Mouse (Mus musculus): ENCODE data around the gene Ftl1.

Gene Ftl1

DNA sequence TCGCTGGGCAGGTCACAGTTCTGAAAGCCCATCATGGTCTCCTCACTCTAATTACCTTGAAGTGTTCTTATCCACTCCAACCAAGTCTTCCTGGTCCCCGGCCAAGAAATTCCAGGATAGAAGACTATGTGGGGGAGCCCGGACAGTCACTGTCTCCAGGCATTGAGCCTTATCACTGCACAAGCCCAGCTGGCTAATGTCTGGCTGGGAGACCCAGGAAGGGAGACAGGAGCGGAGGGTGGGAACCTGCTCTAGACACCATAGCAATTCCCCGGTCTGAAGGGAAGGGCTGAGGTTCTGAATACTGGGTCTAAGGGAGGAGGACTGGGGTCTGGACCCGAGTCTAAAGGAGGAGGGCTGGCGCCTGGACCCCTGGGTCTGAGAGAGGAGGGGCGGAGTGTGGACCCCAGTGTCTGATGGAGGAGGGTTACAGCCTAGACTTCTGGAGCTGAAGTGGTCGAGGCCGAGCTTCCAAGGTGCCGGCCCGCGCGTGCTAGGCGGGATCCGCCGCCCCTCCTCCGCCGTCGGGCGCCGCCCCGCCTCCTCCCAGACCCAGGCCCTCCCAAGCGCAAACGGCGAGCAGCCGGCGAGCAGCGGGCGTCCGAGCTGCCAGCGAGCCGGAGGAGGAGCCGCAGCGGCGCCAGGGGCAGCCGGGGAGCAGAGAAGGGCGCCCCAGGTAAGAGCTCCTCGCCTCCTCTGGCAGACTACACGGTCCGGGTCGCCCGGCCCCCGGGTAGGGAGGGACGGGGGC lies 46.4 kb downstream of the Ftl1 start, which contains the start of gene Ntf5:
Gene Ntf5 (plus strand): TSS at position 583 of the 751 bp plus-strand sequence.
- no peak for DNase-seq (ENCODE audit: low spot score in 2 of 2)

DNA sequence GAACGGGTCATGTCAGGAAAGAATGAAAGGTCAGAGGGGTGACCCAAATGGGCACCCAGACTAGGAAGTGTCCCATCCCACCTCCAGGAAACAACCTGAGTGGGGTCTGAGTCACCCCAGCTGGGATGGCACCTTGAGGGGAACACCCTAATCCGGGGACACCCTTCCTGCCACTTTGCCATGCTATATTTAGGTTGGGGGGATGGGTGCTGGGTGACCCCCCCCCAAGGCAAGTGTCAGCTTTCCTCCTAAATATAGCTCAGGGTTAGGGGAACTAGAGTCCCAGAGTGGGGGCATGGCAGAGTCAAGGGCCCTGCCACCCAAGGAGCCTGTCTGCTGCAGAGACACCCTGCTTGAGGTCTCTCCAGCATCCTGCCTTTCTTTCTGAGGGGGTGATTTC lies 47.3 kb downstream of the Ftl1 start:
- no peak for DNase-seq (ENCODE audit: low spot score in 2 of 2)

DNA sequence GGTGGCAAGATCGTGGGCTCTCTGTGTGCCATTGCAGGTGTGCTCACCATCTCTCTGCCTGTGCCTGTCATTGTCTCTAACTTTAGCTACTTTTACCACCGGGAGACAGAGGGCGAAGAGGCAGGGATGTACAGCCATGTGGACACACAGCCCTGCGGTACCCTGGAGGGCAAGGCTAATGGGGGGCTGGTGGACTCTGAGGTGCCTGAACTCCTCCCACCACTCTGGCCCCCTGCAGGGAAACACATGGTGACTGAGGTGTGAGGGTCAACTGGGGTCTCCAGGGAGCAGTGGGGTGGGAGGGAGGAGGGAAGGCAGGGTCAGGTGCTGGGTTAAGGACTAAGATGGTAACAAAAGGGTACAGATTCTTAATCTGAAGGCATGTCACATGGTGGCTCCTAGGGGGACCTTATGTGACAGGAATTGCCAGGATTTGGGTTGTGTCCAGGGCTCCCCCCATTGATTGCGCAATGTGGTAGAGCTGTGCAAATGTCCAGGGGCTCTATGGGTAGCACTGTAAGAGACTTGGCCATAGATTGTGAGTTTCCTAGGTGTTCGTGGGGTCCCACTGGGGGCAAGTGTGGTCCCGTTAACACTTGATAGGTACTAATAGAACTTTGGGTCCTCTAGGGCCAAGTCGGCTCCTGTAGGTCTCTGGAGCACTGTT lies 50.1 kb downstream of the Ftl1 start:
- DNase-seq (ENCODE audit: low spot score in 2 of 2), result no peak

DNA sequence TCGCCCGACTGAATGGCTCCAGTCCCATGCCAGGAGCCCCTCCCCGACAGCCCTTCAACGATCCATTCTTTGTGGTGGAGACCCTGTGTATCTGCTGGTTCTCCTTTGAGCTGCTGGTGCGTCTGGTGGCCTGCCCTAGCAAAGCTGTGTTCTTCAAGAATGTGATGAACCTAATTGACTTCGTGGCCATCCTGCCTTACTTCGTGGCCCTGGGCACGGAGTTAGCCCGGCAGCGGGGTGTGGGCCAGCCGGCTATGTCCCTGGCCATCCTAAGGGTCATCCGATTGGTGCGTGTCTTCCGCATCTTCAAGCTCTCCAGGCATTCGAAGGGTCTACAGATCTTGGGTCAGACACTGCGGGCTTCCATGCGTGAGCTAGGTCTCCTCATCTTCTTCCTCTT lies 50.7 kb downstream of the Ftl1 start:
- no peak for DNase-seq (ENCODE audit: low spot score in 2 of 2)

DNA sequence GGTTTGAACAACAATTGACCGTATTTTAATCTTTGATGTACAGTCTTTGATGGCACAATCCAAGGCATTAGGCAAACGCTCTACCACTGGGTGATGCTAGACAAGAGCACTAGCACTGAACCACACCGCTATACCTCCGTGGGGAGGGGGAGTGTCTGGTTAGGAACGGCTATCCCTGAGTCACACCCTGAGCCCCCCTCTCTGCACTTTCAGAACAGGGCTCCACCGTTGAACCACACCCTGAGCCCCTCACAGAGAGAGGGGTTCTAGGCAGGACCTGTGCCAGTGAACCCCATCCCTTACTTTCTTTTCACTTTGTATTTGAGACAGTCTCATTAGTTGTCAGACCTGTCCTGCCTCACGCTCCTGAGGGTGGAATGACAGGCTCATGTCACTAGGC lies 51.3 kb downstream of the Ftl1 start:
- no peak for DNase-seq (ENCODE audit: low spot score in 2 of 2)
